Mouse (Mus musculus) layer of hippocampus, postnatal 10 days (tissue): Measurements from ENCODE around the gene A930004D18Rik. TPM values are rescaled to one million over a fixed set of nuclear protein-coding genes. Genes with fewer than 3 reads are reported as not detected.

Experiments
- DNase-seq, 2 experiments: peaks; one replicate each; pipeline ENCODE4 v3.0.0; 2021; ENCODE audit warnings: low spot score in 2 of 2
- total RNA-seq, 2 experiments: library from RNA; stranded (reverse); gene quantifications; 2 replicates each; pipeline ENCODE4 v1.2.3; 2021

A930004D18Rik gene
- total RNA-seq, 2 experiments from 2014 or later: 3.3 to 3.8 TPM

DNA sequence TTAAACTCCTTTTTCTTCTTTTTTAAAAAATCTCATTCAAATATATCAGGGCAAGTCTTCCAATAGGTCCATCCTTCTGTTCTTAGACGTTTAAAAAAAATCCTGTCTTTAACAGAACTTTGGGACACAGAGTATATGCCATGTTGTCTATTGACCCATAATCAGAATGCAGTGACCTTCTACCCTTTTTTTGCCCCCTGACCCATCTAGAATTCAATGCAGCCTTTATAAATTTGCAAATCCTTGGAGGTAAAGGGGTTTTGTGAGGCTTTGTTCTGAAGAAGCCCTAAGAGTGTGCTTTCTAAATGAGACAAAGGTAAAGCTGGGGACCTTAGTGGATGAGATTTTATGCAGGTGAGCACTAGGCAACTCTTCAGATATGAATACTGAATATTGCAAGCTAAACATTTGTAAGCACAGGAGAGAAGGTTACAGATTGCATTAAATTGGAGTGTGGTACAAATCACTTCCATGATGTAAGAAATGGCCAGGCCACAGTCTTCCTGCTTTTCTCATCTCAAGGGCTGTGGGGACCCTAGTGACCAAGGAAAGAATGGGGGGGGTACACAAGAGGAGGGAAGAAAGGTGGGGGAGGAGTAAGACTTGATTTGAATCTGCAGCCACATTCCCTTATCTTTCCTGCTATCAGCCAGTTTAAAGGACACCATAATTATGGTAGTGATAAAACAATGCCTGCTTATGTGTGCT lies 15.9 kb upstream of the A930004D18Rik start:
- DNase-seq: no peak

DNA sequence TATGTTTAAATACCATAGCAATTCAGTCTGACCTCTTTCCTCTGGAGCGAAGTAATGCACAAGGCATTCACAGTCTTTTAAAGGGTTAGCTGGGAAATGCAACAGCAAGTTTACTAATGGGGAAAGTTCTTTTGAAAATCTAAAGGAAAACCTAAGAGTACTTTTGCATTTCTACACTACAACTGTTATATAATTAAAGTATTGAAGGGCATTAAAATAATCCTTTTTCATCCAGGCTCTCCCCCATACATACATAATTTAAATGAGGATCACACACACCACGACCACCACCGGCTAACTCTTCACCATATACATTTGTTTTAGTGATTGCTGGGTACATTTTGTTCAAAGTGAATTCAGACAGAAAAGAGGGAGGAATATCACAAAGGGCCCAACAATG lies 15.0 kb upstream of the A930004D18Rik start:
- DNase-seq: no peak

DNA sequence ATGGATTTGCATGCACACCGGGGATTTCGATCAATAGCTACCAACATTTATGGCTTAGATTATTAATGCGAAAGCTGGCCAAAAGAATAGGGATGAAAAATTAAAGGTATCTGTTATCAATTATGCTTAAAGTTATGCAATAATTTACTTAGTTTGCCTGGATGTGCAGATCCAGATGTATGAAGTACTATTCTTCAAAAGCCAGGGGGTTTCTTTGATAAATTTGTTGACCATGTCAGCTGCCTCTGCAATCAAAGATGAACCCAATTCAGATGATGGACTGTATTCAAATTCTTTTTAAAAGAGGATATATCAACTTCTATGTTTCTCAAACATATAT lies 14.3 kb upstream of the A930004D18Rik start:
- DNase-seq: no peak

DNA sequence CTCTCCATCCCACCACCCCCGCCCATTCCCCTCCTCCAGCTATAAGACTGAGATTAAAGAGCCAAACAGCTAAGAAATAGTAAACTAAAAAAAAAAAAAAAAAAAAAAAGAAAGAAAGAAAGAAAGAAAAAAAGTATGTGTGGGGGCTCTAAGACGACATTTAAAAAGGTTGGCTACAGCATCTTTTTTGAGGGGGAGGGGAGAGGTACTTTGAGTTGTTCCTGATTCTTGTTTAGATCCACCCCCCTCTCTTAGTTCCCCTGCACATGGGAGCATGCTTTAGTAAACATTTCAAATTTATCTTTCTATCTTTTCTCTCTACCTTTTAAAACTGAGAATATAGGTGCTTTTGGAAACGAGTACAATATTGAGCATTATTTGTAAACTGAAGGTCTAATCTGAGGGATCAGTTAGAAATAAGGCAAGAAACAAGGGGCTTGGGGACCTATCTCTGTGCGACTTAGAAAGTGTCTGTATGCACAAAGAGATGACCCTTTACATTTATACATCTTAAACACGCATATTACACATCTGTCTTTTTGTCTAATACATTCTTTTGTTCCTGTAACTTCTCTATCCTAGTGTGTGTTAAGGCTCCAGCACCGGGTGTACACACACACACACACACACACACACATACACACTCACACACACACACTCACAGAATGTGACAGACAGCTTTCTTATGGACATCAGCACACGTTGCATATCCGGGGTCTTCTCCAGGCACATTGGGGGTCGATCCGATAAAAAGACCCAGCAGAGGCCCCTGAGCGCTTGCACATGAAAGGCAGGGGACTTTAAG lies 13.7 kb upstream of the A930004D18Rik start:
- no peak for DNase-seq

DNA sequence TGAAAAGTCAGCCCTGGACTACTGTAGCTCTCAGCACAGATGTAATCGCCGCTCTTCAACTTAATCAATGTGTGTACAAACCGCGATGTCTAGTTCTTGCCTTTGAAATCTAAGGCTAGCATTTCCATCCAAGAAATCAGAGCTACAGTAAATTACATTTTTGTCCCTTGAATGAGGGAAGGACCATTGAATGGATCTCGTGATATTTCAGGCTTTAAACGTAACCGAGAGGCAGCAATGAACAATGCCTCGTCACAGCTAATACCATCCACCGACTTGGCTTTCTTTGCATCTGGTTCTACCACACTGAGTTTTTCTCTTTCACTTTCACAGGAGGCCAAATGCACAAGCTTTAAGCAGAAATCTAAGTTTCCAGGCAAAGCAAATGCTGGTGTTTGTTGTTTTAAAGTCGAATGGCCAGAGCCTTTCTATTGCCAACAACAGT lies 13.0 kb upstream of the A930004D18Rik start:
- peak in 1 of 2 experiments; percentile 37 for DNase-seq

DNA sequence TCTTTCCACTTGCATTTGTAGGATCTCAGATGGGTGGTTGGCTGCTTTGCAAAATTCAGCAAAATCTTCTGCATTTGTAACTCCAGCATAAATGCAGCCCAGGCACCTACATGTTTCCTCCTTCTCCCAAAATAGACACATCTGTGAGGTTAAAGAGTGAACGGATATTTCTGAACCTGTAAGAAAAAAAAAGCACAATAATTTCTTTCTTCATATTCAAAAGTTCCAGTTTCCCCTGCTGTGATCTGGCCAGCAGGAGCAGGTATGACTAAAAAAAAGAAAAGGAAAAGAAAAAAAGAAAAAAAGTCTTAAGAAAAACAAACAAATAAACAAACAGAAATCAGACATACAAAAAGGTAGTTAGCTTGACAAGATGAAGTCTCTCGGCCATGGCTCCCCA lies 12.5 kb upstream of the A930004D18Rik start:
- no peak for DNase-seq

DNA sequence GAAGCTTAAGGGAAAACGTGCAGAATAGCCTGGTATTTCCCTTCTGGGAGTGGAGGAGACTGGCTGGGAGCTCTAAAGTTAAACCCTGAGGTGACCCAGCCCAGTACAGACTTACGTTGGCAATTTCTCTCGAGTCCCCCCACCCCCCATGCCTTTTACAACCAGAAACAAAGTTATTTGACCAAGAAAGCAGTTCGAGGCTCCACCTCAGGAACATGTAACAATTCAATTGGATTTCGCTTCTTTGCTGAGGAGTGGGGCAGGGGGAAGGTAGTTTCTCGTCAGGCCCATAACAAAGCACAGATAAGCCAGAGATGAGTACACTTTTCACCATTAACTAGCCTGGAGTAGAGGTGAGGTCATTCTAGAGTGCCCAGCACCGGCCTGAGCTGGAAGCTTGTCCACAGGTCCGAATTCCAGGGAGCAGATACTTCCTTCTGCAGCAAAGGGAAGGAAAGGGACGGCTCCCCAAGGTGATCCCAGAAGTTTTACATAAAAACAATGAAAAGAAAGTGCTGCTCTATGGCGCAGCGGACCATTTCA lies 11.8 kb upstream of the A930004D18Rik start:
- DNase-seq: peak in 1 of 2 experiments; percentile 42

DNA sequence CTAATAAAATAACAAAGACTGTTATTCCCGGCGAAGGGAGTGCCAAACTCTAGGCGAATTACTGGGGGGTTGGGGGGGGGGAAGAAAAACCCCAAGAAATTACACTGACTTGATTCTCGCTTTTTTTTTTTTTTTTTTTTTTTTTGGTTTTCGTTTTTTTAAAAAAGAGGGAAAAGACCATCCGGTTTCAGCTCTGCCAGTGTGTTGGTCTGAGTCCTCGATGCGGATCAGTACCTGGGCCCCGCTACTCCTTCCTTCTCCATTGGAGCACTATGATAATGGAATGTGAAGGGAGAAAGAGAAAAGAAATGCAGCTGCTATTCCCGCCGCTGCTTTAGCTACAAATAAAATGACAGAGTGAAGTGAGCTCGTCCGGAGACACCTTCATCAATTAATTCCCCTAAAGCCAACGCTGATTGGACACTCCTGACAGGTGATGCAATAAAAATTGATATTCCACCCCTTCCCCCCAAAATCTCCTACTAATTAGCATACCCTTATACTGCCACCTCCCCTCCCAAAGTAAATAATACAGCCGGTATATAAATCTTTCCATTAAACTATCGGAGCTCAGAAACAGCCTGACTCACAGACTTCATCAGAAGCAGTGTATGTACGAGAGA lies 11.0 kb upstream of the A930004D18Rik start, which contains the start of gene Skida1:
Gene Skida1, minus strand, starts transcription at position 599 of the 623 bp plus-strand sequence.
- DNase-seq: peak; percentile 27 to 46

DNA sequence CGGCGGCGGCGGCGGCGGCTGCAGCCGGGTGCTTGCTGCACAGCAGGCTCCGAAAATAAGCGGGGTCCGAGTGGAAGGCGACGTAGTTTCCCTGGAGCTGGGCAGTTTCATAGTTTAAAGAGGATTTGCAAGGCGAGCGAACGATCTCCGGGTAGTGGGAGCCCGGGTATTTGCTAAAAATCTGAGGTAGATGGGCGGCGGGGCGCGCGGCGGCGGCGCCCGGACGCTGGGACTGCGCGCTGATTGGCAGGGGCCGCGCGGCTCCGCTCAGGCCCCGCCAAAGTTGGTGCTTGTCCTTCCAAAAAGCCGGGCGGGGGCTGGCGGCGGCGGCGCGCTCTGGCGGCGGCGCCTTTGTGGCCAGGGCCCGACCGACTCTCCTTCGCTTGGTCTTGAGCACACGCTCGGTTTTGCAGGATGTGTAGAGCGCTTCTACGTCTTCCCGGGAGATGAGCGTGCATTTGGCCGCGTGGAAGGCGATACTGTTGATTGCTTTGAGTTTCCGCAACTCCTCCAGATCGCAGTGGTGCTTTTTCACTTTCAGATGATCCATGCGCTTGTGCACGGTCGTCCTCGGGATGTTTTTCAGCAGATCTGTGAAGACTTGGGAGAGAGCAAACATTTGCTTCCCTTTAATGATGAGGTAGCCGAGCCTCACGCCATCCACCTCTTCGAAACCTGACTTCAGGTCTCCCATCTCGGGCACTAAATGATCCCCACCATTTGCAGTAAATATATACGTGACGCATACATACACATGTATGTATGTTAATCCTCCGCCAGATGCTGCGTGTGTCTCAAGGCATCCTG lies 10.3 kb upstream of the A930004D18Rik start:
- peak; percentile 73 to 80 for DNase-seq

DNA sequence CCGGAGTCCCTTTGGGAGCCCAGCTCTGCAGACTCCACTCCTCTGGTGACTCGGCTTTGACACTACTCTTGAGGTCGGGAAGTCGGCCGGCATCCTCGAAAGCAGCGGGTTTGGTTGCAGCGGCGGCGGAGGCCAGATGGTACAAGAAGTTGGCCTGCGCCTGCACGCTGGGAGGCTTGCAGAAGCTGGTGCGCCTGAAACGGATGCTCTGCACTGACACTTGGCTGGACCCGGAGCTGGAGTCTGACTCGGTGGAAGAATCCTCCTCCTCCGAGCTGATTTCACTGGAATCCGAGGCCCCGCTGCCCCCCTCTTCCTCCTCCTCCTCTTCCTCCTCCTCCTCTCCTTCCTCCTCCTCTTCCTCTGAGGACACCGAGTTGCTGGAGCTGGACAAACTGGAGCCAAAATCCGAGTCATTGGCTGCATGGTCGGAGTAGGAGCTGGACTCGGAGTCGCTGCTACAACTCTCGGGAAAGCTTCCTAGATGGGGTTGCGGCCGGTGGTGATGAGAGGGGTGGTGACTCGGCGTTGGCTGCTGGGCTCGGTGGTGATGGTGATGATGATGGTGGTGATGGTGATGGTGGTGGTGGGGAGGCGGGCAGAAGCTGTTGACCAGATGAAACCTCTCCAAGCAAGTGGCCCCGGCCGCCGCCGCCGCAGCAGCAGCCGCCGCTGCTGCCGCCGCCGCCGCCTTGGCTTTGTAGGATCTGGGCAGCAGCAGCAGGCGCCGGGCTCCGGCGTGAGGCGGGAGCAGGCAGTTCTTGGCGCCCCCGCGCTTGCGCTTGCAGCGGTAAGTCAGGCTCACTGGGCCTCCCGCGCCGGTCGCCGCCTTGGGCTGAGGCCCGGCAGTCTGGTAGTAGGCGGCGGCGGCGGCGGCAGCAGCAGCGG lies 9.5 kb upstream of the A930004D18Rik start:
- DNase-seq: peak; percentile 66 to 77

DNA sequence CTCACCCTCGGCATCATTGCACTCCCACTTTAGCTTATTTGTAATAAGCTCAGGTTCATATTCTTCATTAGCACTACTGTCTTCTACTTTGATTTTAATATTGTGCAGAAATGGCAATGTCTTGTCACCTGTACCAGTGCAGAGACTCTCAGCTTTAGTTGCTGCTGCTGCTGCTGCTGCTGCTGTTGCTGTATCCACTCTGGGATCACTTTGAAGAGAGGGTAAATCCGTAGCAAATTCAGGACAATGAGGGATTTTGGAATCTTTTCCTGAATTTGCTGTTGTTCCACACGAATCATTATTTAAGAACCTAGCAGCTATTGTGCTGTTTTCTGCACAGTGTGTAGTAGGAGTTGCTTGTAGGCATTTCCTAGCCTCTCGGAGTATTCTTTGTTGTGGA lies 8.6 kb upstream of the A930004D18Rik start:
- DNase-seq: no peak

DNA sequence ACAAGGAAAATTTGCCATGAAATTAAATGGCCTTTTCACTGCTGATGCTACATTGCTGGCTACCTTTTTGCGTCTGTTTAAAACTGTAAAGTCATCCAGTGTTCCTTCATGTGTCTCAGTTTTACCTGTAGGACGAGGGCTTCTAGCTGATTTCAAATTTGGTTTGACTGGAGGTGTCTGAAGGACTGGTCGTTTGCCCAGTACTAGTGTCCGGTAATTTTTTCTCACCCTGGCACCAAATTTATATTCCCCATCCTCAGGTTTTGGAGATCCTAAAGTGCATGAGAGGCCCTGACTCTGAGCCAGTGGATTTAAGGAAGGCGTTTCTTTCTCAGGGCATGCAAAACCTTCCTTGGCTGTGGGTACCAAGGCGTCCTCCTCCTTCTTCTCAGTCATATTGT lies 8.2 kb upstream of the A930004D18Rik start:
- DNase-seq: peak in 1 of 2 experiments; percentile 21

DNA sequence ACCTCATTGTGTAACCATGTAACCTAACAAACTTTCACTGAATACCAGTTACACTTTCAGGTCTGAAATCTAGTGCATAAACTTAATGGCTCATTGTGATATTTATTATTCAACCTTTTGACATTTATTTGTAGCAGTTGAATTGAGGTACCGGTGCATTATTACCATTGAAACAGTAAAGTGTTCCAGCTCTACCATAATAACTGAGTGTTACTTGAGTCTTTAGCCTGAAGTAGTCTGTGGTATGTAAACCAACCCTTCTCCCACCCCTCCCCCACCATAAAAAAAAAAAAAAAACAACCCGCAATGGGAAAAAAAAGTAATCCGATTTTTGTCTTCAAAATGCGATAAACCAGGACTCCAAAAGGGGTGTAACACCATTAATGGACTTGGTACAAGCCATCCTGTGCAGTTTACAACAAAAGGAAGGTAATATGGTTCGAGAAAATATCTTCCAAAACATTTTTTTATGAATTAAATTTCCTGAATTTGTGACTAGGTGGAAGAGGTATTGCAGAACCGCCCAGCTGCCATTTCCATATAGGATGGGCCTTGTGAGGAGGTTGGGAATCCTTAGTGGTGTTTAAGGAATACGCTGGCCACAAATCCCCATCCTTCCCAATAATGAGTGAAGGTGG lies 7.7 kb upstream of the A930004D18Rik start:
- DNase-seq: no peak

DNA sequence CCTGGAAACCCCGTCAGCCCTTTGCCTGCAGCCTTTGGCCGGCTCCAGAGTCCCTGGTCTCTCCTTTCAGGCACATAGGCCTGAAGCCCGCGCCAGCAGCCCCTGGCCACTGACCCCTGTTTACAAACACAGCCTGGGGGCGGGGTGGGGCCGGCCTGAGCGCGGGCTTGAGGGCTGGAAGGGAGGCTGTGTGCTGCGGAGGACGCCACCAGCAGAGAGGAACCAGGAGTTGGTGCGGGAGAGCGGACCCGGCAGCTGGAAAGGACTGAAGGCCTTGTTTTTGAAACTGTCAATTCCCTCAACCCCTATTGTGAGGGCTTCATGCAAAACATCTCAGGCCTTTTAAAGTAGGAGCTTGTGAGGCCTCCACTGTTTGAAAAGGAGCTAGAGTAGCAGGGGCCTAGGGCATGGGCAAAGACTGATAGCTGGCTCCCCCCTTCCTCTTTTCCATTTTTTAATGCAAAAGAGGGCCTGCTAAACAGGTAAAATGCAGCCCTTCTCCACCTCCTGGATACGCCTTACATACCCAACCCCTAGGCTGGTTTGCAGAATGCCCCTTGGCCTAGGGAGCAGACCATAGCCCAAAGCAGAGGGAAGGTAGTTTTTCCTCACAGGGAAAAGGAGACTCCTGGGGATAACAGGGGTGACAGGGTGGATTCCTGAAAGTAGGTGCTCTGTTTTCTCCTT lies 3.8 kb upstream of the A930004D18Rik start:
- DNase-seq: peak; percentile 64 to 72

DNA sequence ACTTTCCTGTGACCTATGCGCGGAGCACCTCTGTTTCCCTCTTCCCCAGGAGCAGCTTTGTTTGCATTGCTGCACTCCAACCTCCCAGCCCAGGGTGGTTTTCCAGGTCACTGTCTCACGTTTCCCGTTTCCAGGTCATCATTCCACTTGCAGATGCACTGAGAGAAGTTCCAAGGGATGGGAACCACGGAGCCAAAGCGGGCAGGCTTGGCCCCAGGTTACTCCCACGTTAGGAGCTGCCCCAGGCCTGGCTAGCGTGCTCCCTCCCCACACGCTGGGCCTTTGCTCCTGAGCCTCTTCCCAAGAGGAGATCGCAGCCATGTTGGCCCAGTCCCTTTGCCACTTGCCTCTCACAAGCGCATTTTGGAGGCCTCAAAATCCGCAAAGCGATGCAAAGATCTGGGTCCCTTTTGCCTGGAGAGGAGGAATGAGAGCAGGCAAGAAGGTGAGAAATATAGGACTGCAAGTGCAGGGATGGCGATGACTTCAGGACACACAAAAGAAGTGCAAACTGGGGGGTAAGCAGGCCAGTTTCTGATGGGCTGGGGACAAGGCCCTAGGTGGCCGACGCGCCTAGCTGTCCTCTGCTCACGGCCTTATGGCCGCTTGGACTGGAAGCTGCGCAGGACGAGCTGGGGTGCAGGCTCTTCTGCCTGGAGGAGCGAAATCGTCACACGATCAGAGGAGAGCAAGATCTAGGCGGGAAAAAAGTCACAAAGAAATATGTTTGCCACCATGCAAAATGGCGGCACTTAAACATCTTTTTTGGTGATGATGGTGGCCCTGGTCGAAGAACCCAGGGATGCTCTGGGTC lies 3.0 kb upstream of the A930004D18Rik start:
- peak; percentile 41 to 46 for DNase-seq

DNA sequence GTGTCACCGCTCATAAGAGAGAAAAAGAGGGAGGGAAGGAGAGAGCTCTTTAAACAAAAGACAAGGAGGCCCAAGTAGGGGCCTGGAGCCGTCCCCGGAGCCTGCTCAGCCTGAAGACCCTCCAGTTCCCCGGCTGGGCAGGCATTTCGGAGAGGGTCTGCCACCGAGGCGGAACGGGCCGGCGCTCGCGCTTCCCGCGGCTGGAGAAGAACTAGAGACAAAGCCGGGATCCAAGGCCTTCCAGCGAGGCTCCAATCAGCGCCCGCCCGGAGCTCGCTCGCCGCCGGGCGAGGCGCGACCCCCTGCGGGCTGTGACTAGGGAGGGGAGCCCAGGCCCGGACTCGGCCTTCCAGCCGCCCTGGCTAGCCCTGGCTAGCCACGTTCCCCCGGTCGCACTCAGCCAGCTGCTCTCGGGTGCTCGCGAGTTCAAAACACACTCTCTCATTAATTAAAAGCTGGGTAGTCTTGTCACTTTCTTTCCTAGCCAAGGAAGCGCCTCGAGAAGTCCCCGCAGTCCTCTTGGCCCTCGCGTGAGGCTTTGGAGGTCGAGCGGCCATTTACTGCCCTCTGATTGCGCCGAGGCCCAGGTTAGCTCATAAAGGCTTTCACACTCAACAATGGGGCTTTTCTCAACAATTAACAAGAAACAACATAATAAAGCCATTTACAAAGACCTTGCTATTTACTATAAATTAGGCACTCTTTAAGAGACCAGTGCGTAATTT lies 2.2 kb upstream of the A930004D18Rik start:
- DNase-seq: peak; percentile 58 to 72

DNA sequence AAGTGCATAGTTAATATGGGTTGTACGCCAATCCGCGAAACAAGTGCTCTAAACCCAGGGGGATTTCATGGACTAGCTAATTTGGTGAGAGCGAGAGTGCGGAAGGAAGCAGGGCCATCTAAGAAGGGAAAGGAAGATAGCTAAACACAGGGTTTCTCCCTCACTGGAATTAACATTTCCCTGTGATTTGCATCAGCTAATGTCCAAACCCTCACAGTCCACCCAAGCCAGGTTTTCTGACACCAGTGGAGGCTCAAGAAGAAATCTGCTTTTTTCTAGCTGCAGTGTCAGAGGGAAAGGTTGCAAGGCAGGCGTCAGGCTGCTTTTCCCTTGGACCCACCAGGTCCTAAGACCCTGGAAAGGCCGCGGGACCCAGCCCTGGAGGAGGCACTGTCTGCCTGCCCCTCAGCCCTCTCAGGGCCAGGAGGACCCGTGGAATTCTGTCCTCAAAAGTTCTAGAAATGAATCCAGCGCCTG lies 1.4 kb upstream of the A930004D18Rik start:
- DNase-seq: peak in 1 of 2 experiments; percentile 35
